Mouse (Mus musculus) frontal cortex, postnatal 14 days (tissue): ENCODE measurements around the gene Methig1.
"Not testable (repeated sequence)": the region's sequence is repeated elsewhere in the genome, so short reads cannot be mapped to it uniquely, and the experiment has no call there.

ENCODE experiments used
- DNase-seq, 2 experiments: peaks; one replicate each; pipeline ENCODE4 v3.0.0; 2022; ENCODE audit warnings: low spot score in 2 of 2

The Methig1 gene

GRCm38 (mm10) chr15:100395561-100395960 is 42.6 kb downstream of the Methig1 start:
- DNase-seq: no peak

GRCm38 (mm10) chr15:100400592-100401250 is 47.8 kb downstream of the Methig1 start:
- DNase-seq: no peak

- no peak for DNase-seq
Measured at GRCm38 (mm10) chr15:100401811-100402210, 48.9 kb downstream of the Methig1 start.

- DNase-seq: no peak
Measured at GRCm38 (mm10) chr15:100402347-100402746, 49.4 kb downstream of the Methig1 start.

GRCm38 (mm10) chr15:100402798-100403197 is 49.8 kb downstream of the Methig1 start:
- DNase-seq: no peak

- no peak for DNase-seq
Measured at GRCm38 (mm10) chr15:100403318-100404000, 50.5 kb downstream of the Methig1 start.

- no peak for DNase-seq
Measured at GRCm38 (mm10) chr15:100406088-100406487, 53.1 kb downstream of the Methig1 start.

GRCm38 (mm10) chr15:100410918-100411672 is 58.1 kb downstream of the Methig1 start:
- no peak for DNase-seq

- DNase-seq: no peak
Measured at GRCm38 (mm10) chr15:100411731-100412130, 58.8 kb downstream of the Methig1 start.

GRCm38 (mm10) chr15:100413306-100413705 is 60.4 kb downstream of the Methig1 start:
- no peak for DNase-seq

- no peak for DNase-seq
Measured at GRCm38 (mm10) chr15:100414011-100414410, 61.1 kb downstream of the Methig1 start.

- no peak for DNase-seq
Measured at GRCm38 (mm10) chr15:100414942-100415341, 62.0 kb downstream of the Methig1 start.

GRCm38 (mm10) chr15:100415684-100416083 is 62.7 kb downstream of the Methig1 start:
- DNase-seq: no peak

- DNase-seq: no peak
Measured at GRCm38 (mm10) chr15:100417854-100418450, 65.0 kb downstream of the Methig1 start.

GRCm38 (mm10) chr15:100419311-100419710 is 66.4 kb downstream of the Methig1 start:
- DNase-seq: no peak

GRCm38 (mm10) chr15:100419901-100420745 is 67.2 kb downstream of the Methig1 start:
- DNase-seq: no peak

- DNase-seq: no peak
Measured at GRCm38 (mm10) chr15:100421059-100421757, 68.3 kb downstream of the Methig1 start.

- not testable (repeated sequence) for DNase-seq
Measured at GRCm38 (mm10) chr15:100421758-100422197, 68.8 kb downstream of the Methig1 start, which contains the start of gene Gm5475. Gene Gm5475 (plus strand): TSS chr15:100422147.

- peak in 1 of 2 experiments; percentile 21 for DNase-seq
Measured at GRCm38 (mm10) chr15:100422476-100422875, 69.5 kb downstream of the Methig1 start.
